Mouse (Mus musculus): ENCODE measurements around the gene Enpp6. TPM values are rescaled to one million over a fixed set of nuclear protein-coding genes. Genes with fewer than 3 reads are reported as not detected.
A peak's percentile ranks its signal among the peaks of the same experiment; 100 is the strongest.

Enpp6 gene
- polyA plus RNA-seq, 1 experiment from 2014 or later = 0.49 TPM

- H3K27me3 ChIP-seq = no peaks in the 10 kb centered on the region
- no peak overlapping the region for H3K4me3 ChIP-seq
- no peak overlapping the region for H3K9ac ChIP-seq
- no peaks in the 10 kb centered on the region for H3K4me1 ChIP-seq (replicated peaks)
- ATAC-seq (ENCODE audit: low read depth) = no peak
- no peak overlapping the region for H3K4me2 ChIP-seq
- no peaks in the 10 kb centered on the region for H3K9me3 ChIP-seq
- 85% methylated on average over 22 of the region's 22 CpGs for WGBS
- no peaks in the 10 kb centered on the region for H3K36me3 ChIP-seq
- no peak overlapping the region for H3K27ac ChIP-seq (replicated peaks)
Observed at GRCm38 (mm10) chr8:47082201-47083027, 95.7 kb downstream of the Enpp6 start.

GRCm38 (mm10) chr8:47090021-47090420 is 103.3 kb downstream of the Enpp6 start:
- no peak overlapping the region for H3K4me2 ChIP-seq
- H3K27me3 ChIP-seq = no peaks in the 10 kb centered on the region

GRCm38 (mm10) chr8:47105617-47106016 is 118.9 kb downstream of the Enpp6 start:
- no peaks in the 10 kb centered on the region for H3K4me1 ChIP-seq (replicated peaks)
- H3K27me3 ChIP-seq = no peaks in the 10 kb centered on the region
- ATAC-seq (ENCODE audit: low read depth) = no peak
- H3K36me3 ChIP-seq = no peaks in the 10 kb centered on the region
- H3K4me3 ChIP-seq = no peak overlapping the region
- WGBS = 73% methylated on average over 2 of the region's 2 CpGs
- H3K9ac ChIP-seq = no peak overlapping the region
- H3K4me2 ChIP-seq = no peak overlapping the region
- H3K27ac ChIP-seq (replicated peaks) = no peak overlapping the region
- no peaks in the 10 kb centered on the region for H3K9me3 ChIP-seq

More at GRCm38 (mm10) chr8:47090021-47090420, 103.3 kb downstream of the Enpp6 start:
- no peaks in the 10 kb centered on the region for H3K36me3 ChIP-seq
- H3K27ac ChIP-seq (replicated peaks) = peak overlapping the region; percentile 25; the same call in 1 of the 2 replicates
- peaks cover 6% of the 10 kb centered on the region for H3K4me1 ChIP-seq (replicated peaks)
- no peak overlapping the region for H3K9ac ChIP-seq
- 54% methylated on average over 8 of the region's 8 CpGs for WGBS
- H3K4me3 ChIP-seq = no peak overlapping the region
- H3K9me3 ChIP-seq = no peaks in the 10 kb centered on the region
- peak; percentile 59 for ATAC-seq (ENCODE audit: low read depth)

GRCm38 (mm10) chr8:47114133-47114796 is 127.6 kb downstream of the Enpp6 start:
- no peaks in the 10 kb centered on the region for H3K9me3 ChIP-seq

GRCm38 (mm10) chr8:47117336-47117735 is 130.6 kb downstream of the Enpp6 start:
- no peaks in the 10 kb centered on the region for H3K9me3 ChIP-seq
- no peak overlapping the region for H3K4me3 ChIP-seq
- no peaks in the 10 kb centered on the region for H3K4me1 ChIP-seq (replicated peaks)
- H3K4me2 ChIP-seq = no peak overlapping the region
- no peak overlapping the region for H3K27ac ChIP-seq (replicated peaks)
- no peaks in the 10 kb centered on the region for H3K36me3 ChIP-seq
- no peak for ATAC-seq (ENCODE audit: low read depth)
- H3K27me3 ChIP-seq = no peaks in the 10 kb centered on the region
- WGBS = 75% methylated on average over 4 of the region's 4 CpGs
- no peak overlapping the region for H3K9ac ChIP-seq

More at GRCm38 (mm10) chr8:47114133-47114796, 127.6 kb downstream of the Enpp6 start:
- H3K4me2 ChIP-seq = no peak overlapping the region
- H3K27ac ChIP-seq (replicated peaks) = no peak overlapping the region
- no peaks in the 10 kb centered on the region for H3K27me3 ChIP-seq
- WGBS = 73% methylated on average over 17 of the region's 17 CpGs
- H3K4me1 ChIP-seq (replicated peaks) = no peaks in the 10 kb centered on the region
- H3K9ac ChIP-seq = no peak overlapping the region
- H3K36me3 ChIP-seq = no peaks in the 10 kb centered on the region
- ATAC-seq (ENCODE audit: low read depth) = no peak
- H3K4me3 ChIP-seq = no peak overlapping the region

GRCm38 (mm10) chr8:47119895-47120294 is 133.2 kb downstream of the Enpp6 start:
- H3K9me3 ChIP-seq = no peaks in the 10 kb centered on the region
- no peaks in the 10 kb centered on the region for H3K27me3 ChIP-seq
- no peak for ATAC-seq (ENCODE audit: low read depth)
- no peak overlapping the region for H3K27ac ChIP-seq (replicated peaks)
- 68% methylated on average over 1 of the region's 1 CpGs for WGBS
- no peak overlapping the region for H3K9ac ChIP-seq
- no peaks in the 10 kb centered on the region for H3K4me1 ChIP-seq (replicated peaks)
- H3K36me3 ChIP-seq = no peaks in the 10 kb centered on the region
- no peak overlapping the region for H3K4me3 ChIP-seq
- H3K4me2 ChIP-seq = no peak overlapping the region

GRCm38 (mm10) chr8:47128859-47129258 is 142.2 kb downstream of the Enpp6 start:
- H3K27me3 ChIP-seq = no peaks in the 10 kb centered on the region
- H3K4me2 ChIP-seq = no peak overlapping the region
- H3K9me3 ChIP-seq = 0 out of 2 replicates have a peak, but pooled peaks cover 3% of the 10 kb centered on the region
- ATAC-seq (ENCODE audit: low read depth) = no peak
- no peak overlapping the region for H3K4me3 ChIP-seq
- no peak overlapping the region for H3K27ac ChIP-seq (replicated peaks)
- whole genome bisulfite sequencing = 93% methylated on average over 1 of the region's 1 CpGs
- H3K36me3 ChIP-seq = no peaks in the 10 kb centered on the region
- no peak overlapping the region for H3K9ac ChIP-seq
- H3K4me1 ChIP-seq (replicated peaks) = no peaks in the 10 kb centered on the region

GRCm38 (mm10) chr8:47133381-47133780 is 146.7 kb downstream of the Enpp6 start:
- Histone ChIP-seq H3K9ac (no peak overlapping the region), H3K27ac (replicated peaks) (no peak overlapping the region), H3K9me3 (no peaks in the 10 kb centered on the region), H3K4me1 (replicated peaks) (peaks cover 13% of the 10 kb centered on the region; the same call in 1 of the 2 replicates), H3K4me3 (no peak overlapping the region), H3K27me3 (no peaks in the 10 kb centered on the region), H3K4me2 (no peak overlapping the region), H3K36me3 (no peaks in the 10 kb centered on the region)
- 89% methylated on average over 3 of the region's 3 CpGs for WGBS
- ATAC-seq (ENCODE audit: low read depth) = no peak

GRCm38 (mm10) chr8:47134736-47135135 is 148.0 kb downstream of the Enpp6 start:
- Histone ChIP-seq H3K27me3 (no peaks in the 10 kb centered on the region), H3K27ac (replicated peaks) (no peak overlapping the region), H3K4me2 (0 out of 2 replicates have a peak overlapping the region, but pooled peaks have one; percentile 33), H3K9ac (no peak overlapping the region), H3K4me3 (no peak overlapping the region), H3K9me3 (no peaks in the 10 kb centered on the region), H3K4me1 (replicated peaks) (peaks cover 13% of the 10 kb centered on the region; the same call in 1 of the 2 replicates), H3K36me3 (no peaks in the 10 kb centered on the region)
- no peak for ATAC-seq (ENCODE audit: low read depth)
- 61% methylated on average over 11 of the region's 11 CpGs for WGBS

GRCm38 (mm10) chr8:47135586-47135985 is 148.9 kb downstream of the Enpp6 start:
- 14% methylated on average over 9 of the region's 9 CpGs for WGBS
- no peak overlapping the region for H3K4me3 ChIP-seq
- H3K9me3 ChIP-seq = no peaks in the 10 kb centered on the region
- H3K36me3 ChIP-seq = no peaks in the 10 kb centered on the region
- peak overlapping the region; percentile 33 for H3K4me2 ChIP-seq
- no peak overlapping the region for H3K9ac ChIP-seq
- ATAC-seq (ENCODE audit: low read depth) = no peak
- H3K4me1 ChIP-seq (replicated peaks) = peaks cover 13% of the 10 kb centered on the region; the same call in 1 of the 2 replicates
- H3K27me3 ChIP-seq = no peaks in the 10 kb centered on the region
- H3K27ac ChIP-seq (replicated peaks) = no peak overlapping the region

- Histone ChIP-seq H3K27ac (replicated peaks) (no peak overlapping the region), H3K4me1 (replicated peaks) (peaks cover 13% of the 10 kb centered on the region; the same call in 1 of the 2 replicates), H3K9me3 (no peaks in the 10 kb centered on the region), H3K4me2 (no peak overlapping the region), H3K9ac (no peak overlapping the region), H3K27me3 (no peaks in the 10 kb centered on the region), H3K4me3 (no peak overlapping the region), H3K36me3 (no peaks in the 10 kb centered on the region)
- ATAC-seq (ENCODE audit: low read depth) = no peak
- WGBS = 40% methylated on average over 5 of the region's 5 CpGs
Observed at GRCm38 (mm10) chr8:47136047-47136446, 149.4 kb downstream of the Enpp6 start.

GRCm38 (mm10) chr8:47145258-47145657 is 158.6 kb downstream of the Enpp6 start:
- Histone ChIP-seq H3K27me3 (no peaks in the 10 kb centered on the region), H3K4me3 (no peak overlapping the region), H3K9ac (no peak overlapping the region), H3K4me1 (replicated peaks) (no peaks in the 10 kb centered on the region), H3K36me3 (peaks cover 14% of the 10 kb centered on the region), H3K27ac (replicated peaks) (no peak overlapping the region), H3K9me3 (0 out of 2 replicates have a peak, but pooled peaks cover 3% of the 10 kb centered on the region), H3K4me2 (no peak overlapping the region)
- no peak for ATAC-seq (ENCODE audit: low read depth)
- WGBS = 92% methylated on average over 9 of the region's 9 CpGs
